Mouse (Mus musculus): ENCODE results near the gene Pdhb. TPM values are rescaled to one million over a fixed set of nuclear protein-coding genes. Genes with fewer than 3 reads are reported as not detected.

Gene Pdhb
- total RNA-seq (2021) = 100 to 1,000 TPM; 185 to 197 TPM

DNA sequence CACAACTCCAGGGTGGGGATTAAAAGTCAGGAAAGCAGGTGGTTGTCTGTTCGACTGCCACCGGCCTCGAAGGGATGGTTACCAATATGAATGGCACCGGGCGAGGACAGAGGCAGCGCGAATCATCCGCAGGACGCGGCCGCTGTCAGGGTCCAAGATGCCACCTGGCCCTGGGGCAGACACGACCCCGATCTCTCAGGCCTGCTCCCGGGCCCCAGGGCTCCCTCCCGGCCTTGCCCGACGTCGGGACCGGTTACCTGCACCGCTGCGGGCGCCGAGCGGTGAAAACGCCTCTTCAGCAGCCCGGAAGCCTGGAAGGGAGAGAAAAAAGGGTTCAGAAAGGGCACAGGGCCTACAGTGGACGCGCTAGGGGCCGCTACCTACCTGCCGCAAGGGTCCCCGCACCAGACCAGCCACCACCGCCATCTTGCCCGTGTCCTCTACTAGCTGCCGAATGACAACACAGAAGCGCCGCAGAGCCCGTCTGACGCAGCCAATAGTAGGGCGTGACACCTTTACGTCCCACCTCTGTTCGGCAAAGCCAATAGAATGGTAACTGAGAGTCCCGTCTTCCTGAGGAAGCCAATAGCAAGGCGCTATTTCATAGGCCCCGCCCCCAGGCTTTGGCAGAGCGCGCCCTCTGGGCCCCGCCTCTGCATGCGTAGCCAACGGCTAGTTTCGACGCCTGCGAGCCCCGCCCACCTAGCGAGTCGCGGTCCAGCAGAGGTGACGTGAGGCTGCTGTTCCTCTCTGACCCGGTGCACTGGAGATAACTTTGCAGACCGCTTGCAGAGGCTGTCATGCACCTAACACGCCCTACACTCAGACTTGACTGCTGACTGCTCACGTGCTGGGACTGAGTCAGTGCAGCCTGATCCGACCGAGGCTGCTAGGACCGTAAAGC is at the start of gene Pdhb:
Gene Pdhb (minus strand): TSS at position 519 of the 904 bp plus-strand sequence.
- DNase-seq = peak; percentile 97 to 99

DNA sequence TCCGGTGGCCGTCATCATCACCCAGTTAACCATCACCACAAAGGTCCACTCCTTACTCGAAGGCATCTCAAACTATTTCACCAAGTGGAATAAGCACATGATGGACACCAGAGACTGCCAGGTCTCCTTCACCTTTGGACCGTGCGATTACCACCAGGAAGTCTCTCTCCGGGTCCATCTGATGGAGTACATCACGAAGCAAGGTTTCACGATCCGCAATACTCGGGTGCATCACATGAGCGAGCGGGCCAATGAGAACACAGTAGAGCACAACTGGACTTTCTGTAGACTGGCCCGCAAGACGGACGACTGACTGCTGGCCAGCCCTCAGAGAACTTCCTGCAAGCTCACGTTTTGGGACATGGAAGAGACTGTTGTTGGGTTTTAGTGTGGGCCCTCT is 49.7 kb upstream of the Pdhb start:
- DNase-seq = no peak

DNA sequence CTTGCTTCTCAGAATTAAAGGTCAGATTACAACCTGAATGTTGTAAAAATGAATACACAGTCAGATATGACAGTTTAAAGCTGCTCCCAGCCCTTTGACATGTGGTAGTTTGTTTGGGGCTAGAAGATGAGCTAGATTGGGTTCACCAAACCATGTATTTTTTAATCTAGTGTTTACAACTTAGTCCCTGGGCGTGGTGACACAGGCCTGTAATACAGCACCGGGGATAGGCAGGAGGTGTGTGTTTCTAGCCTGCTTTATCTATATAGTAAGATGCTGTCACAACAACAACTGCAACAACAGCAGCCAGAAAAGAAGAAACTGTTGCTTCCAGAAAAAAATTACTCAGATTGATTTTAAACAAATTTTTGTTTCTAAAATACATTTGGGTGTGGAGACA is 48.1 kb upstream of the Pdhb start:
- DNase-seq = no peak

DNA sequence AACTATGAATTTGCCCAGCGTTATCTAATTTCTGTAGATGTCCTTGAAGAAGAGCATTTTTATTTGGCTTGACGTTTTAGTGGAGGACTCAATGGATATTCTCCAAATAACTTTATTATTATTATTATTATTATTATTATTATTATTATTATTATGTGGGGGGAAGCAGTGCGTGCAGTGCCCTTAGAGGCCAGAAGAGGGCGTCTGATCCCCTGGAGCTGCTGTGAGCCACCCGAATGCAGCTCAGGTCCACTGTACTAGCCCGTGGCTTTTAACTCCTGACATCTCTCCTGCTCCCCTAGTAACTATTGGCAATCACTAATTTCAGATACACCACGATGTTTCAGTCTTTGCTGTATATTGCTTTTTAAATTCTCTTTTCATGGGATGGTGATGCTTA is 47.5 kb upstream of the Pdhb start:
- DNase-seq = no peak

DNA sequence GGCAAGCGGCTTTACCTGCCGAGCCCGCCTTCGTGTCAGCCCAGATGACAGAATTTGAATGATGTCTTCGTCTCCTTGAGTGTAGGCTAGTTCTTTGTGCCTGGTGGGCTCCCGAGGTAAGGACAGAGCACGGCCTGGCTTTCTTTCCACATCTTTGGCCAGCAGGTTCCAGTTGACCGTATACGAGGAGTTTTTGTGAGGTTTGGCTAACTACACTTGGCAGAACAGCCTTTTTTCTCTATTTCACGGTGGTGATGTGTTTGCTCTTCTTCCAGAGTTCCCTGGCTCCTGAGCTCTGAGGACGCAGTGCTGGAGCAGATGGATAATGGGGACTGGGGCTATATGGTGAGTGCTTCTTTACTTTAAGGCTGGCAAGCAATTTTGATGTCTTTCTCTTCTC is 47.1 kb upstream of the Pdhb start:
- no peak for DNase-seq

DNA sequence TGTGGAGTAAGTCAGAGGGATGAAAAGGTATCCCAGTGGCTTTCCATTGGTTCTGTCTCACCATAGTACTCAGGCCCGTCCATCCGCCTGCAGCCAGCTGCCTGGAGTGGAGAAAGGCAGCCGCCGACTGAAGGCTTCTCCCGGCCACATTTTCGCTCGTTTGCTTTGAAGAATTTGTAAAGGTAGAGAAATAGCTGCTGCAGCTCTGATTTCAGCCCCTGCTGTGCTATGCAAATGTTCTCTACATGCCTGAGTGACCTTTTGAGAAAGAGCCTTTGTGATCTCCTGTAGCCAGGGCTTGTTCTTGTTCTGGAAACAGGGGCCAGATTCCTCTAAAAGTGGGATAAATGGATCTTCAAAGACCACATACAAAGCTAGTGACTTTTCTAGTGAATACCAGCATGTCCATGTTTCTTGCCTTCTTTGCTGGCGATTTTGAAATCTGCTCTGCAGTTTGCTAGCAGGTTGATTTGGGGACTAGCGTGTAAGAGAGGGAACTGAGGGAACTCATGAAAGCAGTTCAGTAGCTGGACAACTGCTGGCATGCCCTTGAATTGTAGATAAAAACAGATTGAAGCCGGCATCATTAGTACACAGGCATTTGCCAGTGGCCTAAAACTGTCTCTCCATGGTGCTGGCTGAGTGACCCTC is 46.0 kb upstream of the Pdhb start:
- DNase-seq = no peak

DNA sequence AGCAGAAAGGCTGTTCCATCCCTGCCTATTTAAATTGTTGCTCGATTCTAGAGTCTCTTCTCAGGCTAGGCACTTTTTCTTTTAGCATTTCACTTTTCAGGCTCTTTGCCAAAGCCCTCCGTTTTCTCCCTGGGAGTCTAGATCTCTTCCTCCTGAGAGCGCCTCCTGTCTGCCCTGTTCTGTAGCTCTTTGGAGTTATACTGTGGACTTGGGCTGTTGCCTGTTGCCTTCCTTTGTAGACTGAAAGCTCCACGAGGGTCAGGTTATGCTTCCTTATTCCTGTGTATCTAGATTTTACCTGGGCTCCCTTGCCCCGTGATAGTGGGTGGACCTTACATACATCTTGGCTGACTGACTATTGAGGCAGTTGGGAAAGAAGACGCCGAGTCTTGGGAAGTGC is 45.4 kb upstream of the Pdhb start:
- no peak for DNase-seq

DNA sequence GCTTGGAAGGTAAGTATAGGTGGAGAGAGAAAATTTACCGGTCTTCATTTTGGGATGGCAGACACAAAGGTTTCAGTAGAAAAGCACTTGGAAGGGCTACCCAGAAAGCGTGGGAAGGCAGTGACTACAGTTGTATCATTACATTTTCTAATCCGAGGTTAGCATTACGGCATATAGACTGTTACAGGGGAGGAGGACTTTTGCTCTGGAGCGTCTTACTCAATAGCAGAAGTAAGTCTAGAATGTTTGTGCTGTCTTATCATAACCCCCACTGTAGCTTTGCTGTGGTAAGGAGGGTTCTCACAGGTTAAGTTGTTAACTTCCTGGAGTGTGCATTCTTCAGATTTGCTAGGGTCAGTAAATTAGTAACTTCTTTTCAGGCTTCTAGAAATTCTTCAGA is 43.3 kb upstream of the Pdhb start:
- DNase-seq = no peak

DNA sequence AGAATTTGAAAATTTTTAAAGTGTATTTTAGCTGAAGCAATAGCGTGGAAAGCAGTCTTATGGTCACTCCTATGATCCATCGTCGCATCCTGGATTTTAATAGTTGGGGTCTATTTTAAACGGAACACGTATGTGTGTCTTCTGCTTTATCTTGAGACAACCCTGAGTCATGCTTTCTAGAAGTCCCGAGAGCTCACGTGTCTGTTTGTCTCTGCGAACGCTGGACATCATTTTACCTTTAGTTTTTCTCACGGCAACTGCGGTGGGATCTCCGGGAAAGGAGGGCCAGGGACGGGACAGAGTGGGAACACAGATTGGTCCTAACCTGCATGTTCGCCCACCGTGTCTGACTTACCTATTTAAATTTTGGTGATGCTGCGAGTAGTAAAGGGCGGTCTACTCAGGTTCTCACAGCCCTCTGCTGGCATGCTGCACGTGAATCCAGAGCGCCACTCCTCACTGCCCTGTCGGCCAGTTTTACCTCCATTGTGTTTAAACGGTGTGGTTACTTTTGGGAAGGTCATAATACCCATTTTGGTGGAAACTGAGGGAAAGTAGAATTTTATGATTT is 42.5 kb upstream of the Pdhb start:
- no peak for DNase-seq

DNA sequence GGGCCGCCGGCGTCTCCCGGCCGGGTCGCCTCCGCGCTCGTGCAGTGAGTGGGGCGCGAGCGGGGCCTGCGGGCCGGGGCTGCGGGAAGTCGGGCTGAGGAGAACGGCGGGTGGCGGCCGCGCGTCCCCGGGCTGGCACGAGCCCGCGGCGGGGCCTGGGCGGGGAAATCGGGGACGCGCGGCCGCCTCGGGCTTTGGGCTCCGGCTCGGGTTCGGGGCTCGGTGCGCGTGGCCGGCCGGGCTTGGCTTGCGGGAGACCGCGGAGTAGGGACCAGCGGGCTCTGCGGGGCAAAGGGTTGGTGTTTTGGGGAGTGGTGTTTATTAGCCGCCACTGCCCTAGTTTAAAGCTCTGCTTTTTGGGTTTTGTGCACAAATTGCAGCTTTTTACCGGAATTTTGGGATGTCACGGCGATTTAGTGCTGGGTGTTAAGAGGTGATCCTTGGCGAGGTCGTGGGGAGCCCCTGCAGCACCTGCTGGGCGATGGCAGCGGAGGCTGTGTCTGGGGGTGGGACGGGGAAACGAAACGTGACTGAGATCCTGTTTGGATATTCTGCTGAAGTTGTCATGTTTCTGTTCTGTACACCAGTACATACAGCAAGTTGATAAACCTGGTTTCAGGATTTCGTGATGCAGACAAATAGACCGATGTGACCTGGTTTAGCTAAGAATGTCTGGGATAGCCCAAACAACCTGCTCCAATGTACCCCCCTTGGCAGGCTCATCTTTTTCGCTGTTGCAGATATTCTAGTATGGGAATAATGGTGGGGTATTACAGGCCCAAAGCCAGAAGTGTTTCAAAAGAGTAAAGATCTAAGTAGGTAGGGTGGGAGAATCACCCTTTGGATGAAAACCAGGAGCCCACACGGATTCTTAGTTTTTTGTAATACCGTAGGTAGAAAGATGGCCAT is 41.7 kb upstream of the Pdhb start:
- peak; percentile 79 to 80 for DNase-seq

DNA sequence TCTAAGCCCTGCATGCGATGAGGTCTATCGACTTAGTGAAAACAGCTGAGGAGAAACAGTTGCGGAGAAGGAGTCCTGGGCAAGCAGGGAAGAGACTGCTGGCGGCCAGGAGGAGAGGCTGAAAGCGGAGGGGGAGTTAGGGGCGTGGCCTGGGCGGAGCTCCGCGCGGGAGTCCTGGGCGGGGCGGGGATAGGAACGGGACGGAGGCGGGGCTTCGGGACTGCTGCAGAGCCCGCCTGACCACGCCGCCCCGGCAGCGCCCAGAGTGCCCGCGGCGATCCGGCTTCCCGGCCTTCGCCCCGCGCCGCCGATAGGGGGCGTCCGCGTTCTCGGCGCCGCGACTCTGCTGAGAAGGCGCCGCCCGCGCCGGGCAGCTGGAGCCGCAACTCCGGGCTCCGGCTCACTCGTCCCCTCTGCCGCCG is 41.0 kb upstream of the Pdhb start, which contains the start of gene Kctd6:
Gene Kctd6 (plus strand): TSS at position 338 of the 422 bp plus-strand sequence.
- peak; percentile 98 for DNase-seq

DNA sequence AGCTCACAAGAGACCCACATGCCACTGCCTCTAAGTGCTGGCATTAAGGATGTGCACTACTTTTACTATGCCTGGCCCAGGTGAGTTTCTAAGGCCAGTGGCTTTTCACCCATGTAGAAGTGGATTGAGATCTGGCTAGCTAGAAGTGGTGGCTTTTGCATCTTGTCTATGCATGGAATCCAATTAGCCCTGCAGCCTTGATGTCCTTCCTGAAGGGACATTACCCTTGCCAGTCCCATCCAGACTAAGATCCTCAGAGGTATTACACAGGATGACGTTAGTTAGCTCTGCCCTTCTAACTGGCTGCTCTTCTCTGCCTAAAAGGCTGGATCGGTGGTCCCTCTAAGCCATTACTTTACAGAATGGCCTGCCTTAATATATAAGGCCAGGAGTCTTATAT is 40.2 kb upstream of the Pdhb start:
- no peak for DNase-seq

DNA sequence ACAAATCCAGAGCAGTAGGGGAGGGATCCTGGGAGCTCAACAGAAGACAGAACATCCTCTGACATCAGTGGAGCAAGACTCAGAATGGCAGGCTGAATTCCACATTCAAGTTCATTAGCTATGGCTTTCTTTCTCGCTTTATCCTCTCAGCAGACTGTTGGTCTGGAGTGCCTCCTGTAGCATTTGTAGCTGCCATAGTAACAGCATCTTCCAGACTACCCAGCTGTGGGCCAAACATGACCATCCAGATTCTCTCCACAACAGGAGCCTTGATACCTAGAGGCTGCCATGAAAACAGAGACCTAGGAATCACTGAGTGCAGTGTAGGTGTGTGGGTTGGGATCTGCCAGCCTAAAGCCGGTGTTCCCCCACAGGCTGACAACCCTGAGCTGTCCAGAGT is 37.1 kb upstream of the Pdhb start:
- no peak for DNase-seq

DNA sequence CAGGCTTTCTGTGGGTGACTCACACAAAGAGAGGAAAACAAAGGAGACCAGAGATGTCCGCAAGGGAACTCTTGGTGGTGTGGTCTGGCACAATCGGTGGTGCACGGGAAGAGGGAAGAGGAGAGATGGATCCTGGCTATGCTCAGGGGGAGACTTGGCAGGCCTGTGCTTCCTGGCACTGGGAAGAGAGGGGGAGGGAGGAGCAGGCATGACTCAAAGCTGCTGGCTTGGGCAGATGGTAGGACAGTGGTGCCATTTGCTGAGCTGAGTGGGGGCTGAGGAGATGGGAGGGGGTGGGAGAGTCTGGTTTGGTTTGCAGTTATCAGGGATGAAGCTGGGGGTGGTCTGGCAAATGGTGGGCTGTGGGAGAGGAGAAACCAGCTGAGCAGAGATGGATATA is 36.1 kb upstream of the Pdhb start:
- DNase-seq = peak; percentile 85 to 87

DNA sequence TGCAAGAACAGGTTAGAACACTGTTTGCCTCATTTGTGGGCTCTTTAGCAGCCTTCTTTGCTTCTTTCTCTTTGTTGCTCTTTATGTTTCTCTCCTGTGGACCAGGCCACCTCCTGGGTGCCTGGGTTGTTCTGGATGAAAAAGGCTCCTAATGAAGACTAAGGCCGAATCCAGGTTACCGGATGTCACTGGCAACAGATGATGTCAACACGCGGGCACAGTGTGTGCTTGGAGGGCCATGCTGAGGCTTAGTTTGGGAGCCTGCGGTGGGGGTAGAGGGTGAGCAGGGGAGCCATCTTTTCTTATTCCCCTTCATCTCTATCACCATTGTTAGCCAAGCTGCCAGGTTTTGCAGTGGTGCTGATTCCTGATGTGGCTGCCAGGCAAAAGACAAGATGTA is 34.7 kb upstream of the Pdhb start:
- no peak for DNase-seq

DNA sequence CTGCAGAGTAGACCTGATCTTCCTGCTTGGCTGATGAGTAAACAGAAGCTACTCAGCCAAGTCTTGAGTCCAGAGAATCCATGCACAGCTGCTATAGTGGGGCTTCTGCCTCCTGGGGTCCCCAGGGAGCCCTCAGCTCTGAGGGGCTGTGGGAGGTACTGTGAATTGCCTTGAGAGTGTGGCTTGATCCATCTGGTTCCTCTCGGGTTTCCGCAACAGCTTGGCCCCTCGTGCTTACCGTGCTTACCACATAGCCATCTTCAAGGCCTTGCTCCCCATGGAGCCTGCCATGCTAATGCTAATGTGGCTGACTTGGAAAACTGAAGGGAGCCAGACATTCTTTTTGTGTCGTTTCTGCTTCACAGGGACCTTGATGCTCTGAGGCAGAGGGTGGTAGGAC is 34.3 kb upstream of the Pdhb start:
- DNase-seq = no peak

DNA sequence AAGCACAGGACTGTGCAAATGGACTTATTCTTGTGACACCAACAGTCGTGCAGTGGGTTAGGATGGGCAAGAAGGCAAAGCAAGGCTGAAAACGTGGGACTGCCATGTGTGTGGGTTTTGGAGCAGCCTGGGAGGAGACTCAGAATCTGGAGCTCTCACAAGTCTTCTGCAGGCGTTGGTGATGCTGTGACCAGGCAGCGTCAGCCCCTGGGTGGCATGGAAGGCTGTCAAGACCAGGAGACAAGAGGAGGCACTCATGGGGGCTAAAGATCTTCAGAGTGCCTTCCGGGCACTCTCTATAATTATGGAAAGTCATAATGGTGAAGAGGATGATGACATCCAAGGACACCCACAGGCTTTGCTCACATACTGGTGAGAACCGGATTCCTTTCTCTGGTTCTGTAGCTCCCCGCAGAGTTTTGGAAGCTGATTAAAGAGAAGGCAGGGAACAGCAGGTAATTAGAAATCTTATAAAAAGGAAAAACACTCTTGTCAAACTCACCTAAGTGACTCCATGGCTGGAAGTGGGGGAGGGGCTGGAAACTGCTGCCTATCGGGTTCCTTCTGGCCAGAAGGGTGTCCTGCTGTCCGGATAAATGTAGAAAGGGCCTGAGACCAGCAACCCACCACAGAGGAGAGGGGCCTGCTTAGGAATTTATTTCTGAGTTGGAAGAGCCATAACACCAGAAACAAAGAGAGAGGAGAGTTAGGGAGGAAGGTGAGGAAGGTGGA is 33.5 kb upstream of the Pdhb start:
- no peak for DNase-seq

DNA sequence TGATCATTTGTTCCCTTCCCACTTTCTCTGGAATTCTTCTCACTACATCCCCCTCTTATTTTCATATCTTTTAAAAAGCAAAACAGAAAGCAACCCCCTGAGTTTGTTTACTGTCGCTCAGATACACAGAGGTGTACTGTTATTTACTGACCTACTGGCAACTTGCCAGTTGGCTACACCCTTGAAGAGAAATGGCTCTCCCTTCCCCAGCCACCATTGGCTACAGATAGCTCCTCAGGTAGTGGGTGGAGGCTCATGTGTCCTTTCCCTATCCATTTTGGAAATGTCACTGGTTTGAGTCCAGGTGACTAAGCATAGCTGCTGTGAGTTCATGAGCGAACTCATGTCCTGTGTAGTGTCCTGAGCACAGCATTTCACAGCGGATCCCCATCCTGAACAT is 28.9 kb upstream of the Pdhb start:
- DNase-seq = no peak

DNA sequence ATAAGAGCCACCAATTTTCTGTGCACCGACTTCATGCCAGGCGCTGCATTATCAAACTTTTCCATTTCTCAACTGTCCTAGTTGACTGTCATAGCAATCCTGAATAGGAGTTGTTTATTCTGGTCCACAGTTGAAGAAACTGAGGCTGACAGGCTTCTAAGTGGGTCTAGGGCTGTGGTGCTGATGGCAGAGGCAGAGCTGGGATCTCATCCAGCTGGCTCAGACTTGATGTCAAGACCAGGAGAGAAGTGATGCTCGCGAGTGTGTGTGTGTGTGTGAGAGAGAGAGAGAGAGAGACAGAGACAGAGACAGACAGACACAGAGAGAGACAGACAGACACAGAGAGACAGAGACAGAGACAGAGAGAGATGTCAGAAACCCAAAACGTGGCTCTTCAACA is 27.9 kb upstream of the Pdhb start:
- DNase-seq = no peak

DNA sequence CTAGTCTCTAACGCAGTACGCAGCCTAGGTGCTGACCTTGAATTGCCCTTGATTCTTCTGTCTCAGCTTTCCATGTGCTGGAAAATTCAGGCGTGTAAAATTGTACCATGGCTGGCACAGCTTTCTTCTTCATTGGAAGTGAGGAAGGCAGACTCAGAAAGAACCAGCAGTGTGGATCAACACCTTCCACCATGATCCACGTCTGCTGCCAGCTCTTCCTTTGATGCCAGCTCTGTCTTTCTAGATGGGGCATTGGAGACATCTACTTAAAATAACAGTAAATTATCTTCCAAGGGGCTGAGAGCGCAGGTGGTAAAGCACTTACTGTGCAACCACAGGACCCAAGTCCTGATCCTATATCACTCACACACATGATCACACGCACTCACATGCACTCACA is 19.9 kb upstream of the Pdhb start:
- DNase-seq = no peak

DNA sequence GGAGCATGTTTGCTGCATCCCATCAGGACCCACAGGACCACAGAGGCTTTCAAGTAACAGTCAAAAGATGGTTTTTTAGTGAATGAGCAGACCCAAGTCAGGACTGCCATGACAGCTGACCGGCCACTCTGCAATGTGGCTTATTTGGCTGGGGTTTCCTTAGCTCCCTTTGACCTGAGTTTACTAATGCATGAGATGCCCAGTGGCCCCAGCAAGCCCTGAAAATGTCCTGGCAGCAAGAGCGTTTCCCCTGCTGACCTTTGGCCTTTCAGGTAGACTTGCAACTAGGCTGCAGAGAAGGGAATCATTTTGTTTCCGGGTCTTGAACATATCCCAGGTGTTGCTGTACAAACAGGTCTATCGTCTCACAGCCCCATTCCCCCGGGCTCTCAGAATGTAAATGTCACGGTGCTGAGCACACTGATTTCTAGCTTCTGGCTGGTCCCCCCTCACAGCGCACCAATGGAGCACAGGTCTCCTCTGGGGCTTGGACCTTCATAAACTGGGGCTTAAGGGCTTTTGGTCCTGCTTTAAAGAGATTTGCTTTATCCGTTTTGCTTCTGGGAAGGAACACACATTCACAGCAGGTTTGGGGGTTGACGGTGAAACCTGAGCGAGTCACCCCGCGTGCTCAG is 18.6 kb upstream of the Pdhb start:
- no peak for DNase-seq

Measured in layer of hippocampus, postnatal 36 days (tissue).